Mouse (Mus musculus) lung, embryonic 16.5 days (tissue): Measurements from ENCODE around the gene Kif3a. TPM values are rescaled to one million over a fixed set of nuclear protein-coding genes. Genes with fewer than 3 reads are reported as not detected.
A peak's percentile ranks its signal among the peaks of the same experiment; 100 is the strongest.
"Not testable (repeated sequence)": the region's sequence is repeated elsewhere in the genome, so short reads cannot be mapped to it uniquely, and the experiment has no call there.

Experiments
- ATAC-seq: fragments of 200-750 bp; cut with Nextera tagmentation; 2 replicates; pipeline ENCODE4 v1.8.0; 2017; ENCODE audit warnings: low read depth, mild to moderate bottlenecking, moderate library complexity
- H3K27ac ChIP-seq: fragments of 300-500 bp; sonication (generic); 2 replicates; pipeline ENCODE4 v1.5.1; 2014; ENCODE audit warnings: mild to moderate bottlenecking, control low read depth, low read length
- H3K27me3 ChIP-seq: fragments of 300-500 bp; sonication (generic); 2 replicates; pipeline ENCODE4 v1.6.1; 2014; ENCODE audit warnings: low read depth, low read length, mixed read lengths; ENCODE audit not compliant: control insufficient read depth, insufficient read depth
- H3K36me3 ChIP-seq: fragments of 300-500 bp; sonication (generic); 2 replicates; pipeline ENCODE4 v1.6.1; 2014; ENCODE audit warnings: low read length; ENCODE audit not compliant: control insufficient read depth, insufficient read depth
- H3K4me1 ChIP-seq: fragments of 300-500 bp; sonication (generic); replicated peaks from 2 replicates; pipeline ENCODE4 v1.6.1; 2014; ENCODE audit warnings: low read length, mixed read lengths; ENCODE audit not compliant: control insufficient read depth, insufficient read depth
- H3K4me2 ChIP-seq: fragments of 300-500 bp; sonication (generic); 2 replicates; pipeline ENCODE4 v1.6.1; 2014; ENCODE audit warnings: low read depth, low read length, control low read depth
- H3K4me3 ChIP-seq: fragments of 300-500 bp; sonication (generic); 2 replicates; pipeline ENCODE4 v1.5.1; 2014; ENCODE audit warnings: mild to moderate bottlenecking, low read length, control low read depth
- H3K9ac ChIP-seq: fragments of 300-500 bp; sonication (generic); 2 replicates; pipeline ENCODE4 v1.6.1; 2014; ENCODE audit warnings: low read length, control low read depth
- H3K9me3 ChIP-seq: fragments of 300-500 bp; sonication (generic); 2 replicates; pipeline ENCODE4 v1.6.1; 2016; ENCODE audit warnings: low read length; ENCODE audit not compliant: control insufficient read depth
- WGBS: fragments of 180-500 bp; shearing (Covaris S2); extraction: QIAGEN DNeasy Blood & Tissue Kit; methylation state at CpG from one replicate; pipeline ENCODE4 v1.1.7; 2014; 5-methylcytosine and 5-hydroxymethylcytosine counted together
- polyA plus RNA-seq: library from polyadenylated mRNA; unstranded; fragments of >200 nt; fragmentation: Nextera tagmentation; extraction: Ambion mirVana; gene quantifications from 2 replicates; pipeline ENCODE4 v1.2.1, GENCODE M21; 2015

The Kif3a gene
- polyA plus RNA-seq, 1 experiment from 2014 or later: 65.9 TPM

- H3K4me2 ChIP-seq: no peak overlapping the region
- H3K4me3 ChIP-seq: no peak overlapping the region
- H3K4me1 ChIP-seq: peaks cover 2% of the 10 kb centered on the region; the same call in 1 of the 2 replicates
- ATAC-seq: no peak
- H3K9me3 ChIP-seq: no peaks in the 10 kb centered on the region
- 91% methylated on average over 3 of the region's 3 CpGs for WGBS
- H3K9ac ChIP-seq: no peak overlapping the region
- H3K27ac ChIP-seq: no peak overlapping the region
- H3K36me3 ChIP-seq: peaks cover 10% of the 10 kb centered on the region; the same call in 1 of the 2 replicates
- no peaks in the 10 kb centered on the region for H3K27me3 ChIP-seq
Observed at GRCm38 (mm10) chr11:53540394-53540793, 26.8 kb upstream of the Kif3a start.

GRCm38 (mm10) chr11:53541222-53541621, 26.0 kb upstream of the Kif3a start:
- no peak for ATAC-seq
- Histone ChIP-seq H3K9ac (no peak overlapping the region), H3K27me3 (no peaks in the 10 kb centered on the region), H3K4me3 (no peak overlapping the region), H3K27ac (no peak overlapping the region), H3K4me1 (peaks cover 2% of the 10 kb centered on the region; the same call in 1 of the 2 replicates), H3K36me3 (peaks cover 4% of the 10 kb centered on the region; the same call in 1 of the 2 replicates), H3K4me2 (no peak overlapping the region), H3K9me3 (no peaks in the 10 kb centered on the region)
- WGBS: 76% methylated on average over 11 of the region's 11 CpGs

GRCm38 (mm10) chr11:53543021-53543420, 24.2 kb upstream of the Kif3a start:
- Histone ChIP-seq H3K4me2 (no peak overlapping the region), H3K36me3 (no peaks in the 10 kb centered on the region; the same call in 1 of the 2 replicates), H3K9ac (no peak overlapping the region), H3K27me3 (no peaks in the 10 kb centered on the region), H3K9me3 (no peaks in the 10 kb centered on the region), H3K27ac (no peak overlapping the region), H3K4me1 (peaks cover 5% of the 10 kb centered on the region; the same call in 1 of the 2 replicates), H3K4me3 (no peak overlapping the region)
- WGBS: 59% methylated on average over 7 of the region's 7 CpGs
- no peak for ATAC-seq

- Histone ChIP-seq H3K4me1 (peaks cover 5% of the 10 kb centered on the region; the same call in 1 of the 2 replicates), H3K4me3 (no peak overlapping the region), H3K27me3 (no peaks in the 10 kb centered on the region), H3K4me2 (no peak overlapping the region), H3K9ac (no peak overlapping the region), H3K27ac (no peak overlapping the region), H3K36me3 (no peaks in the 10 kb centered on the region; the same call in 1 of the 2 replicates), H3K9me3 (no peaks in the 10 kb centered on the region)
- no peak for ATAC-seq
- 64% methylated on average over 6 of the region's 6 CpGs for WGBS
Observed at GRCm38 (mm10) chr11:53546271-53546670, 20.9 kb upstream of the Kif3a start.

GRCm38 (mm10) chr11:53547566-53547965, 19.6 kb upstream of the Kif3a start:
- Histone ChIP-seq H3K4me2 (no peak overlapping the region), H3K9ac (no peak overlapping the region), H3K27ac (no peak overlapping the region), H3K4me3 (no peak overlapping the region), H3K9me3 (no peaks in the 10 kb centered on the region), H3K27me3 (no peaks in the 10 kb centered on the region), H3K4me1 (peaks cover 5% of the 10 kb centered on the region; the same call in 1 of the 2 replicates), H3K36me3 (no peaks in the 10 kb centered on the region; the same call in 1 of the 2 replicates)
- ATAC-seq: peak; percentile 83
- 50% methylated on average over 6 of the region's 6 CpGs for WGBS

GRCm38 (mm10) chr11:53548036-53548605, 19.1 kb upstream of the Kif3a start:
- Histone ChIP-seq H3K9ac (no peak overlapping the region), H3K27ac (no peak overlapping the region), H3K36me3 (no peaks in the 10 kb centered on the region; the same call in 1 of the 2 replicates), H3K4me1 (0 out of 2 replicates have a peak, but pooled peaks cover 2% of the 10 kb centered on the region), H3K4me3 (no peak overlapping the region), H3K27me3 (no peaks in the 10 kb centered on the region), H3K9me3 (no peaks in the 10 kb centered on the region), H3K4me2 (no peak overlapping the region)
- 80% methylated on average over 19 of the region's 19 CpGs for WGBS
- ATAC-seq: no peak

GRCm38 (mm10) chr11:53550714-53551113, 16.5 kb upstream of the Kif3a start:
- no peak overlapping the region for H3K4me3 ChIP-seq
- no peak overlapping the region for H3K9ac ChIP-seq
- ATAC-seq: no peak
- H3K4me1 ChIP-seq: 0 out of 2 replicates have a peak, but pooled peaks cover 2% of the 10 kb centered on the region
- H3K27ac ChIP-seq: no peak overlapping the region
- H3K9me3 ChIP-seq: no peaks in the 10 kb centered on the region
- WGBS: 64% methylated on average over 1 of the region's 1 CpGs
- no peaks in the 10 kb centered on the region for H3K36me3 ChIP-seq
- H3K27me3 ChIP-seq: no peaks in the 10 kb centered on the region
- no peak overlapping the region for H3K4me2 ChIP-seq

- Histone ChIP-seq H3K4me3 (no peak overlapping the region), H3K27ac (no peak overlapping the region), H3K4me2 (no peak overlapping the region), H3K9ac (no peak overlapping the region), H3K36me3 (no peaks in the 10 kb centered on the region), H3K9me3 (no peaks in the 10 kb centered on the region), H3K4me1 (0 out of 2 replicates have a peak, but pooled peaks cover 2% of the 10 kb centered on the region), H3K27me3 (no peaks in the 10 kb centered on the region)
- ATAC-seq: no peak
- 78% methylated on average over 12 of the region's 12 CpGs for WGBS
Observed at GRCm38 (mm10) chr11:53551754-53552153, 15.4 kb upstream of the Kif3a start.

- not testable (repeated sequence) for H3K27me3 ChIP-seq, ATAC-seq
Observed at GRCm38 (mm10) chr11:53556529-53556928, 10.7 kb upstream of the Kif3a start.

More at GRCm38 (mm10) chr11:53556529-53556928, 10.7 kb upstream of the Kif3a start:
- H3K27ac ChIP-seq, H3K9me3 ChIP-seq, H3K4me3 ChIP-seq, H3K4me2 ChIP-seq, H3K9ac ChIP-seq, H3K36me3 ChIP-seq, H3K4me1 ChIP-seq: not testable (repeated sequence)
- 89% methylated on average over 14 of the region's 20 CpGs for WGBS
